Mouse (Mus musculus): ENCODE measurements around the gene March9. TPM values are rescaled to one million over a fixed set of nuclear protein-coding genes. Genes with fewer than 3 reads are reported as not detected.
A peak's percentile ranks its signal among the peaks of the same experiment; 100 is the strongest.

Gene March9
- polyA plus RNA-seq, 1 experiment from 2014 or later = 2.0 TPM

DNA sequence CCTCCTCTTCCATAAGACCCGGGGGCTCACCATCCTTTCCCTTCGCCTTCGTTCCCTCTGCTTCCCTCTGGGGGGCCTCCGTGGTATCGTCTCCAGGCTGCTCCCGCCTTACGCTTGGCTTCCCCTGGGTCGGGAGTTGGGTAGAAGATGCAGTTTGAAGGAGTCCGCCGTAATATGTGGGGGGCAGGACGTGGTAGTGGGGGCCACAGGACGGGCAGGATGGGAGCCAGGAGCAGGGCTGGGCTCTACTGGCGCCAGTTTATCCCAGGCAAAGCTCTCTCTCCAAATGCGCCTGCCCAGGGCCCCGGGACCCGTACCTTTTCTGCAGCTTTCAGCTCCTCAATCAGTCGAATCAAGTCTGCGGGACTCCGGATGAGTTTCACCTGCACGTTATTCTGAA, 38.5 kb upstream of the March9 start:
- 78% methylated on average over 20 of the region's 20 CpGs for WGBS
- H3K36me3 ChIP-seq (ENCODE audit: control insufficient read depth, insufficient read depth, low read length) = peaks cover 19% of the 10 kb centered on the region; the same call in 1 of the 2 replicates

GRCm38 (mm10) chr10:127094382-127094802, 34.4 kb upstream of the March9 start:
- peaks cover 12% of the 10 kb centered on the region; the same call in 1 of the 2 replicates for H3K36me3 ChIP-seq (ENCODE audit: control insufficient read depth, insufficient read depth, low read length)
- no peak overlapping the region for H3K4me2 ChIP-seq (replicated peaks; ENCODE audit: low read depth, low read length)
- 30% methylated on average over 7 of the region's 7 CpGs for WGBS
- ATAC-seq (ENCODE audit: insufficient number of reproducible peaks, insufficient read depth, low FRiP score, low read depth) = peak; percentile 68
- H3K4me1 ChIP-seq (ENCODE audit: control insufficient read depth, insufficient read depth, low read length) = peaks cover 16% of the 10 kb centered on the region
- H3K9ac ChIP-seq (replicated peaks; ENCODE audit: low read depth, low read length) = no peak overlapping the region
- H3K27me3 ChIP-seq (ENCODE audit: control insufficient read depth, insufficient read depth, low read length) = peaks cover 32% of the 10 kb centered on the region
- H3K9me3 ChIP-seq (ENCODE audit: control insufficient read depth, low read depth, low read length) = no peaks in the 10 kb centered on the region
- no peak overlapping the region for H3K4me3 ChIP-seq (ENCODE audit: low read depth, low read length)
- no peak overlapping the region for H3K27ac ChIP-seq (ENCODE audit: low read length)

More for the DNA sequence above, 38.5 kb upstream of the March9 start:
- H3K4me3 ChIP-seq (ENCODE audit: low read depth, low read length) = no peak overlapping the region
- no peak overlapping the region for H3K27ac ChIP-seq (ENCODE audit: low read length)
- 0 out of 2 replicates have a peak, but pooled peaks cover 3% of the 10 kb centered on the region for H3K4me1 ChIP-seq (ENCODE audit: control insufficient read depth, insufficient read depth, low read length)
- no peak overlapping the region for H3K9ac ChIP-seq (replicated peaks; ENCODE audit: low read depth, low read length)
- no peaks in the 10 kb centered on the region for H3K27me3 ChIP-seq (ENCODE audit: control insufficient read depth, insufficient read depth, low read length)
- no peaks in the 10 kb centered on the region for H3K9me3 ChIP-seq (ENCODE audit: control insufficient read depth, low read depth, low read length)
- H3K4me2 ChIP-seq (replicated peaks; ENCODE audit: low read depth, low read length) = no peak overlapping the region
- no peak for ATAC-seq (ENCODE audit: insufficient number of reproducible peaks, insufficient read depth, low FRiP score, low read depth)

DNA sequence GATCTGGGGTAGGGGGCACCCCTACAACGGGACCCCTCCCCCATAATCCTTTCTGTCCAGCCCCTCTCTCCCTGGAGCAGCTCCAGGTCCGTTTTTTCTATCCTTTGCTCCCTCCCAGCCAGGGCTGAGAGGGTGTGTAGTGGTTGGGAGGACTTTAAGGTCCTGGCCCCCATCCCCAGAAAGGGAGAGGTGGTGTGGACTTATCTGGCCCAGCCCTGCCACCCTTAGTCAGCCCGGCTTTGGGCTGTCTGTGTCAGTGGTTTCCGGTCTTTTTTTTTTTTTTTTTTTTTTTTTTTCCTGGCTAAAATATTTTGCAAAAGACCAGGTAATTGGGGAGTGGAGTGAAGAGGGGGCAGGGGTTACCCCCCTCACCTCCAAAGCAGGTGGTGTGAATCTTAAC, 32.8 kb upstream of the March9 start:
- 53% methylated on average over 4 of the region's 4 CpGs for WGBS
- no peaks in the 10 kb centered on the region for H3K9me3 ChIP-seq (ENCODE audit: control insufficient read depth, low read depth, low read length)
- H3K27me3 ChIP-seq (ENCODE audit: control insufficient read depth, insufficient read depth, low read length) = peaks cover 38% of the 10 kb centered on the region
- H3K36me3 ChIP-seq (ENCODE audit: control insufficient read depth, insufficient read depth, low read length) = 0 out of 2 replicates have a peak, but pooled peaks cover 5% of the 10 kb centered on the region
- no peak overlapping the region for H3K4me3 ChIP-seq (ENCODE audit: low read depth, low read length)
- peaks cover 16% of the 10 kb centered on the region for H3K4me1 ChIP-seq (ENCODE audit: control insufficient read depth, insufficient read depth, low read length)
- no peak for ATAC-seq (ENCODE audit: insufficient number of reproducible peaks, insufficient read depth, low FRiP score, low read depth)
- no peak overlapping the region for H3K27ac ChIP-seq (ENCODE audit: low read length)
- H3K4me2 ChIP-seq (replicated peaks; ENCODE audit: low read depth, low read length) = no peak overlapping the region
- H3K9ac ChIP-seq (replicated peaks; ENCODE audit: low read depth, low read length) = no peak overlapping the region

DNA sequence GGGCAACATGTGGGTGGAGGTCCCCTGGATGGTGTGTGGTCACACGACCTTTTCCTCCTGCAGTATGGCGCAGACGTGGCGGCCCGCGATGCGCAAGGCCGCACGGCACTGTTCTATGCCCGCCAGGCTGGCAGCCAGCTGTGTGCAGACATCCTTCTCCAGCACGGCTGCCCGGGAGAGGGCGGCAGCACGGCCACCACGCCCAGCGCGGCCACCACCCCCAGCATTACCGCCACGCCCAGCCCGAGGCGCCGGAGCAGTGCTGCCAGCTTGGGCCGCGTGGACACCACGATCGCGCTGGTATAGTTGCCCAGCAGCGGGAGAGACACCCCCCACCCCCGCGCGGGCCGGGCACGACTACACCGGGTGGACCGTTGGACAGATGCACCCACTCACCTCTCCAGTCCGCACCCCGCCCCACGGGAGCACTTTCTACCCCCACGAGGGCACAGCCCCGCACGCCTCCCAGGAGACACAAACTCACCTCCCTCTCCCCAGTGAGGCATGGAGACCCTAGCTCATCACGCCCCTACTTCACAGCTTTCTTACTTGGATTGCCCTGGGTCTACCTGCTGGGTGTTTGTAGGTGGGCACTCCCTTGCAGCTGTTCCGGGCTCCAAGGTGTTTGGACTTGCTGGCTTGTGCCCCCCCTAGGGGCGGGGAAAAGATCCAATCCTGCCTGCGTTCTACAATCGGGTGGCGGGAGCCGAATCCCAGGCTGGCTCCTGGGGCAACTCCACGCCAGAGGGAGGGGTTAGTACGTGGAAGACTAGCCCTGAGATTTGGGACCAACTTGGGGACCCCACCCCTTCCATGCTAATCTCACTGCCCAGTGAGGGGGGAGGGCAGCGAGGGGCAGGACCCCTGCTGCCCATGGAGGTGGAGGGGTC, 31.8 kb upstream of the March9 start:
- H3K4me3 ChIP-seq (ENCODE audit: low read depth, low read length) = peak overlapping the region; percentile 19
- no peak overlapping the region for H3K9ac ChIP-seq (replicated peaks; ENCODE audit: low read depth, low read length)
- no peak for ATAC-seq (ENCODE audit: insufficient number of reproducible peaks, insufficient read depth, low FRiP score, low read depth)
- H3K36me3 ChIP-seq (ENCODE audit: control insufficient read depth, insufficient read depth, low read length) = no peaks in the 10 kb centered on the region
- peaks cover 38% of the 10 kb centered on the region for H3K27me3 ChIP-seq (ENCODE audit: control insufficient read depth, insufficient read depth, low read length)
- H3K9me3 ChIP-seq (ENCODE audit: control insufficient read depth, low read depth, low read length) = no peaks in the 10 kb centered on the region
- no peak overlapping the region for H3K27ac ChIP-seq (ENCODE audit: low read length)
- peaks cover 16% of the 10 kb centered on the region for H3K4me1 ChIP-seq (ENCODE audit: control insufficient read depth, insufficient read depth, low read length)
- 9% methylated on average over 37 of the region's 51 CpGs for WGBS
- H3K4me2 ChIP-seq (replicated peaks; ENCODE audit: low read depth, low read length) = peak overlapping the region; percentile 30

- Histone ChIP-seq H3K9me3 (ENCODE audit: control insufficient read depth, low read depth, low read length) (no peaks in the 10 kb centered on the region), H3K27me3 (ENCODE audit: control insufficient read depth, insufficient read depth, low read length) (peaks cover 38% of the 10 kb centered on the region), H3K27ac (ENCODE audit: low read length) (no peak overlapping the region), H3K4me3 (ENCODE audit: low read depth, low read length) (peak overlapping the region; percentile 19), H3K9ac (replicated peaks; ENCODE audit: low read depth, low read length) (no peak overlapping the region), H3K4me1 (ENCODE audit: control insufficient read depth, insufficient read depth, low read length) (peaks cover 16% of the 10 kb centered on the region), H3K36me3 (ENCODE audit: control insufficient read depth, insufficient read depth, low read length) (no peaks in the 10 kb centered on the region), H3K4me2 (replicated peaks; ENCODE audit: low read depth, low read length) (peak overlapping the region; percentile 30; the same call in 1 of the 2 replicates)
- 6% methylated on average over 57 of the region's 57 CpGs for WGBS
- ATAC-seq (ENCODE audit: insufficient number of reproducible peaks, insufficient read depth, low FRiP score, low read depth) = no peak
These were observed 30.8 kb upstream of the March9 start for GRCm38 (mm10) chr10:127090560-127091411.

DNA sequence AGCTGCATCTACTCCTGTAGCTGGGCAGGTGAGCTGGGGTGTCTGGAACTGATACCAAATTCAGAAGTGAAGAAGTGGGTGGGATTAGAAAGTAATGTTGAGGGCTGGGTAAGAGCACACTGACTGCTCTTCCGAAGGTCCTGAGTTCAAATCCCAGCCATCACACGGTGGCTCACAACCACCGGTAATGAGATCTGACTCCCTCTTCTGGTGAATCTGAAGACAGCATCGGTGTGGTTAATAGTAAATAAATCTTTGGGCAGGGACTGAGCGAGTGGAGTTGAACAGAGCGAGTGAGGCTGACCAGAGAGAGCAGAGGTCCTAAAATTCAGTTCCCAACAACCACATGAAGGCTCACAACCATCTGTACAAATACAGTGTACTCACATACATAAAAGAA, 25.6 kb upstream of the March9 start:
- Histone ChIP-seq H3K27me3 (ENCODE audit: control insufficient read depth, insufficient read depth, low read length) (peaks cover 30% of the 10 kb centered on the region), H3K9ac (replicated peaks; ENCODE audit: low read depth, low read length) (no peak overlapping the region), H3K27ac (ENCODE audit: low read length) (no peak overlapping the region), H3K4me3 (ENCODE audit: low read depth, low read length) (no peak overlapping the region), H3K4me2 (replicated peaks; ENCODE audit: low read depth, low read length) (no peak overlapping the region), H3K36me3 (ENCODE audit: control insufficient read depth, insufficient read depth, low read length) (no peaks in the 10 kb centered on the region), H3K9me3 (ENCODE audit: control insufficient read depth, low read depth, low read length) (no peaks in the 10 kb centered on the region), H3K4me1 (ENCODE audit: control insufficient read depth, insufficient read depth, low read length) (peaks cover 12% of the 10 kb centered on the region)
- ATAC-seq (ENCODE audit: insufficient number of reproducible peaks, insufficient read depth, low FRiP score, low read depth) = no peak
- WGBS = 68% methylated on average over 6 of the region's 6 CpGs

GRCm38 (mm10) chr10:127085052-127085451, 25.1 kb upstream of the March9 start:
- Histone ChIP-seq H3K27ac (ENCODE audit: low read length) (no peak overlapping the region), H3K9ac (replicated peaks; ENCODE audit: low read depth, low read length) (no peak overlapping the region), H3K4me3 (ENCODE audit: low read depth, low read length) (no peak overlapping the region), H3K27me3 (ENCODE audit: control insufficient read depth, insufficient read depth, low read length) (peaks cover 30% of the 10 kb centered on the region), H3K4me1 (ENCODE audit: control insufficient read depth, insufficient read depth, low read length) (peaks cover 13% of the 10 kb centered on the region), H3K4me2 (replicated peaks; ENCODE audit: low read depth, low read length) (no peak overlapping the region), H3K9me3 (ENCODE audit: control insufficient read depth, low read depth, low read length) (no peaks in the 10 kb centered on the region), H3K36me3 (ENCODE audit: control insufficient read depth, insufficient read depth, low read length) (no peaks in the 10 kb centered on the region)
- WGBS = 81% methylated on average over 9 of the region's 9 CpGs
- no peak for ATAC-seq (ENCODE audit: insufficient number of reproducible peaks, insufficient read depth, low FRiP score, low read depth)

- 36% methylated on average over 5 of the region's 5 CpGs for WGBS
- no peak overlapping the region for H3K4me2 ChIP-seq (replicated peaks; ENCODE audit: low read depth, low read length)
- H3K36me3 ChIP-seq (ENCODE audit: control insufficient read depth, insufficient read depth, low read length) = no peaks in the 10 kb centered on the region
- no peak overlapping the region for H3K4me3 ChIP-seq (ENCODE audit: low read depth, low read length)
- no peaks in the 10 kb centered on the region for H3K9me3 ChIP-seq (ENCODE audit: control insufficient read depth, low read depth, low read length)
- H3K27ac ChIP-seq (ENCODE audit: low read length) = no peak overlapping the region
- H3K27me3 ChIP-seq (ENCODE audit: control insufficient read depth, insufficient read depth, low read length) = peaks cover 29% of the 10 kb centered on the region
- ATAC-seq (ENCODE audit: insufficient number of reproducible peaks, insufficient read depth, low FRiP score, low read depth) = no peak
- H3K9ac ChIP-seq (replicated peaks; ENCODE audit: low read depth, low read length) = no peak overlapping the region
- peaks cover 22% of the 10 kb centered on the region for H3K4me1 ChIP-seq (ENCODE audit: control insufficient read depth, insufficient read depth, low read length)
These were observed 23.9 kb upstream of the March9 start for GRCm38 (mm10) chr10:127083915-127084306.
